Mouse (Mus musculus) telencephalon, adult 2 months (tissue): ENCODE results near the gene Gsg1l.

Experiments
- DNase-seq: peaks from one replicate; pipeline ENCODE4 v3.0.0-alpha.2; 2011; ENCODE audit warnings: low read depth, low spot score

The Gsg1l gene

GRCm38 (mm10) chr7:126082286-126082741, at the start of gene Gsg1l:
Gene Gsg1l (minus strand): TSS chr7:126082411.
- no peak for DNase-seq

- no peak for DNase-seq
Observed at GRCm38 (mm10) chr7:126127673-126128072, 45.5 kb upstream of the Gsg1l start.

GRCm38 (mm10) chr7:126126502-126126901, 44.3 kb upstream of the Gsg1l start:
- no peak for DNase-seq

GRCm38 (mm10) chr7:126121533-126121932, 39.3 kb upstream of the Gsg1l start:
- no peak for DNase-seq

GRCm38 (mm10) chr7:126119819-126120218, 37.6 kb upstream of the Gsg1l start:
- no peak for DNase-seq

- peak; percentile 26 for DNase-seq
Observed at GRCm38 (mm10) chr7:126113263-126113662, 31.1 kb upstream of the Gsg1l start.

GRCm38 (mm10) chr7:126111230-126111629, 29.0 kb upstream of the Gsg1l start:
- no peak for DNase-seq

- DNase-seq = no peak
Observed at GRCm38 (mm10) chr7:126109898-126110297, 27.7 kb upstream of the Gsg1l start.

GRCm38 (mm10) chr7:126100440-126100839, 18.2 kb upstream of the Gsg1l start:
- no peak for DNase-seq

GRCm38 (mm10) chr7:126099835-126100234, 17.6 kb upstream of the Gsg1l start:
- DNase-seq = no peak

- DNase-seq = no peak
Observed at GRCm38 (mm10) chr7:126099163-126099775, 17.1 kb upstream of the Gsg1l start.

- DNase-seq = no peak
Observed at GRCm38 (mm10) chr7:126097219-126097915, 15.2 kb upstream of the Gsg1l start.

GRCm38 (mm10) chr7:126096596-126096995, 14.4 kb upstream of the Gsg1l start:
- DNase-seq = no peak

- no peak for DNase-seq
Observed at GRCm38 (mm10) chr7:126094738-126095137, 12.5 kb upstream of the Gsg1l start.

GRCm38 (mm10) chr7:126093162-126093561, 11.0 kb upstream of the Gsg1l start:
- DNase-seq = no peak

GRCm38 (mm10) chr7:126089782-126090181, 7.6 kb upstream of the Gsg1l start:
- no peak for DNase-seq

GRCm38 (mm10) chr7:126088155-126088554, 5.9 kb upstream of the Gsg1l start:
- DNase-seq = no peak

- no peak for DNase-seq
Observed at GRCm38 (mm10) chr7:126087602-126088001, 5.4 kb upstream of the Gsg1l start.

GRCm38 (mm10) chr7:126086321-126086741, 4.1 kb upstream of the Gsg1l start:
- DNase-seq = no peak

- DNase-seq = no peak
Observed at GRCm38 (mm10) chr7:126085154-126085553, 2.9 kb upstream of the Gsg1l start.

- DNase-seq = no peak
Observed at GRCm38 (mm10) chr7:126083980-126084348, 1.8 kb upstream of the Gsg1l start.

- no peak for DNase-seq
Observed at GRCm38 (mm10) chr7:126083341-126083979, 1.2 kb upstream of the Gsg1l start.
